In genomic region chr7:142285130-142285835, GRCm38 (mm10) we compare ENCODE assay signal across 7 mouse cellular contexts. TPM values are rescaled to one million over a fixed set of nuclear protein-coding genes. Genes with fewer than 3 reads are reported as not detected.
DNase-seq lines count a peak whose midpoint lies in the region; ATAC-seq and TF ChIP-seq lines count a peak whose summit lies in the region.

No protein-coding gene starts in this region.

- peak; percentile 76 for DNase-seq in adrenal gland, postnatal 14 days
- DNase-seq in cerebellum, adult 9-11 months, result peak; percentile 55
- peak; percentile 11 for DNase-seq in gastrocnemius, postnatal 25 days
- DNase-seq in kidney, adult 18-20 months, result peak; percentile 40
- DNase-seq in midbrain, postnatal 0 days (ENCODE audit: low spot score), result peak; percentile 72
- DNase-seq in urinary bladder, postnatal 25 days (ENCODE audit: low spot score), result peak; percentile 14

- peak overlapping the region; percentile 54 for H3K4me3 ChIP-seq in limb, embryonic 15.5 days
- peak overlapping the region; percentile 56 for H3K4me3 ChIP-seq in midbrain, postnatal 0 days (ENCODE audit: low read depth, low read length)

- TF ChIP-seq CTCF in midbrain, postnatal 0 days (IDR thresholded peaks at IDR 0.05), result peak; percentile 69

- H3K27me3 ChIP-seq in limb, embryonic 15.5 days, result no peaks in the 10 kb centered on the region; the same call in 1 of the 2 replicates
- no peaks in the 10 kb centered on the region for H3K27me3 ChIP-seq in midbrain, postnatal 0 days (ENCODE audit: insufficient read depth, low read length)

- peak overlapping the region; percentile 94 for H3K27ac ChIP-seq in limb, embryonic 15.5 days
- peak overlapping the region; percentile 64 for H3K27ac ChIP-seq in midbrain, postnatal 0 days (ENCODE audit: low read depth, low read length)

- 13% methylated on average over 23 of the region's 23 CpGs for WGBS in limb, embryonic 15.5 days
- WGBS in midbrain, postnatal 0 days, result 19% methylated on average over 23 of the region's 23 CpGs

- no peaks in the 10 kb centered on the region for H3K9me3 ChIP-seq in limb, embryonic 15.5 days
- H3K9me3 ChIP-seq in midbrain, postnatal 0 days (ENCODE audit: low read length), result no peaks in the 10 kb centered on the region

- H3K9ac ChIP-seq in limb, embryonic 15.5 days, result 0 out of 2 replicates have a peak overlapping the region, but pooled peaks have one; percentile 58
- H3K9ac ChIP-seq in midbrain, postnatal 0 days (replicated peaks; ENCODE audit: low read length, poor library complexity, severe bottlenecking), result peak overlapping the region; percentile 25; the same call in 1 of the 2 replicates

- ATAC-seq in limb, embryonic 15.5 days (ENCODE audit: insufficient number of reproducible peaks, low FRiP score, low TSS enrichment, low read depth), result no peak
- peak; percentile 66; the same call in 1 of the 2 replicates for ATAC-seq in midbrain, postnatal 0 days (ENCODE audit: low FRiP score)

- H3K4me1 ChIP-seq in limb, embryonic 15.5 days, result peaks cover 14% of the 10 kb centered on the region
- H3K4me1 ChIP-seq in midbrain, postnatal 0 days (ENCODE audit: insufficient read depth, low read length), result no peaks in the 10 kb centered on the region

- no peaks in the 10 kb centered on the region for H3K36me3 ChIP-seq in limb, embryonic 15.5 days
- H3K36me3 ChIP-seq in midbrain, postnatal 0 days (ENCODE audit: insufficient read depth, low read length), result no peaks in the 10 kb centered on the region

- H3K4me2 ChIP-seq in limb, embryonic 15.5 days, result peak overlapping the region; percentile 72
- peak overlapping the region; percentile 70 for H3K4me2 ChIP-seq in midbrain, postnatal 0 days (ENCODE audit: low read depth, low read length, poor library complexity, severe bottlenecking)

RNA-seq across cellular contexts. Expression of gene Gm4559, which starts 11.1 kb away (rescaled TPM):
- total RNA-seq in adrenal gland, postnatal 14 days (2021), result not detected in 2 replicates
- not detected for total RNA-seq in gastrocnemius, postnatal 25 days (2021)
- polyA plus RNA-seq in limb, embryonic 15.5 days (2015; fragmentation: Nextera tagmentation; extraction: Ambion mirVana), result not detected in 2 replicates
- total RNA-seq in midbrain, postnatal 0 days (2014; rRNA removed), result not detected in 2 replicates
- polyA plus RNA-seq in midbrain, postnatal 0 days (2015; fragmentation: Nextera tagmentation; extraction: Ambion mirVana), result not detected in 2 replicates

RNA-seq across cellular contexts. Expression of gene Krtap5-1, which starts 11.6 kb away (rescaled TPM):
- not detected in 2 replicates for total RNA-seq in adrenal gland, postnatal 14 days (2021)
- total RNA-seq in gastrocnemius, postnatal 25 days (2021), result not detected
- polyA plus RNA-seq in limb, embryonic 15.5 days (2015; fragmentation: Nextera tagmentation; extraction: Ambion mirVana), result not detected in 2 replicates
- not detected in 2 replicates for total RNA-seq in midbrain, postnatal 0 days (2014; rRNA removed)
- not detected in 2 replicates for polyA plus RNA-seq in midbrain, postnatal 0 days (2015; fragmentation: Nextera tagmentation; extraction: Ambion mirVana)

RNA-seq across cellular contexts. Expression of gene Krtap5-4, which starts 18.1 kb away (rescaled TPM):
- total RNA-seq in adrenal gland, postnatal 14 days (2021), result not detected in 2 replicates
- not detected for total RNA-seq in gastrocnemius, postnatal 25 days (2021)
- polyA plus RNA-seq in limb, embryonic 15.5 days (2015; fragmentation: Nextera tagmentation; extraction: Ambion mirVana), result not detected in 2 replicates
- not detected in 2 replicates for total RNA-seq in midbrain, postnatal 0 days (2014; rRNA removed)
- polyA plus RNA-seq in midbrain, postnatal 0 days (2015; fragmentation: Nextera tagmentation; extraction: Ambion mirVana), result not detected in 2 replicates

RNA-seq across cellular contexts. Expression of gene Gm2431, which starts 27.1 kb away (rescaled TPM):
- not detected in 2 replicates for total RNA-seq in adrenal gland, postnatal 14 days (2021)
- not detected for total RNA-seq in gastrocnemius, postnatal 25 days (2021)
- not detected in 2 replicates for polyA plus RNA-seq in limb, embryonic 15.5 days (2015; fragmentation: Nextera tagmentation; extraction: Ambion mirVana)
- not detected in 2 replicates for total RNA-seq in midbrain, postnatal 0 days (2014; rRNA removed)
- polyA plus RNA-seq in midbrain, postnatal 0 days (2015; fragmentation: Nextera tagmentation; extraction: Ambion mirVana), result not detected in 2 replicates

RNA-seq across cellular contexts. Expression of gene Gm40460, which starts 44.4 kb away (rescaled TPM):
- total RNA-seq in adrenal gland, postnatal 14 days (2021), result not detected in 2 replicates
- not detected for total RNA-seq in gastrocnemius, postnatal 25 days (2021)
- polyA plus RNA-seq in limb, embryonic 15.5 days (2015; fragmentation: Nextera tagmentation; extraction: Ambion mirVana), result not detected in 2 replicates
- not detected in 2 replicates for total RNA-seq in midbrain, postnatal 0 days (2014; rRNA removed)
- polyA plus RNA-seq in midbrain, postnatal 0 days (2015; fragmentation: Nextera tagmentation; extraction: Ambion mirVana), result not detected in 2 replicates

Comparison
In these comparisons a context has a peak if more than half of its experiments do, and no peak if none do; other contexts are left out.
1. DNase-seq: peak in every context shown above with its lines; median percentile 76 in adrenal gland, postnatal 14 days; 72 in midbrain, postnatal 0 days; 55 in cerebellum, adult 9-11 months; 40 in kidney, adult 18-20 months; 14 in urinary bladder, postnatal 25 days; 11 in gastrocnemius, postnatal 25 days.